Mouse (Mus musculus): ENCODE data around the gene Itgb6.

GRCm38 (mm10) chr2:60609436-60610199 lies 112.8 kb downstream of the Itgb6 start:
- TF ChIP-seq CTCF (IDR thresholded peaks at IDR 0.05; ENCODE audit: insufficient read depth, low read length) (no peak), POLR2A (IDR thresholded peaks at IDR 0.05; ENCODE audit: borderline replicate concordance, extremely low read depth, low read depth, low read length) (no peak)
